In the genomic region with DNA sequence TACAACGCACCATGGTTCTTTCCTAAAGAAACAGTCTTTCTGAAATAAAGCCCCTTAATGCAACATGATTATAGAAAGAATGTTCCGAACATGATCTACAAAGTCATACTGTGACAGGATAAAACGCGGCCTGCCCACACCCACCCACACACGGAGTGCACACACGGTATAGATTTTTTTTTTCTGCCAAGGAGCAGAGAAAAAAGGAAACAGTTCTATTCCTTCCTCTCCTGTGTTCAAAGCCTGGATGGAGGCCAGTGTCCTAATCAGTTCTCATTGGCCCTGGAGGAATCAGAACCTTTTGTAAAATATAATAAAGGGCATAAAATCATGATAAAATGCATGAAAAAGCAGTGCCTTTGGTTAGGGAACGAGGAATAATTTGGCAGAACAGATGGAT, we compare ENCODE assay signal across 25 mouse cellular contexts.
"Had no signal": no experiment of that assay in that cellular context is flagged by ENCODE, and none has a peak within 500 bp of the region (broad histone marks: within the 10 kb centered on the region; RNA-seq: fewer than 3 reads in every experiment).

No protein-coding gene starts in this region.

- H3K27me3 ChIP-seq: heart, embryonic 12.5 days; hindbrain, embryonic 12.5 days; intestine, embryonic 15.5 days; limb, embryonic 13.5 days had no signal

- H3K4me1 ChIP-seq: heart, embryonic 10.5 days; heart, embryonic 12.5 days; hindbrain, embryonic 12.5 days; intestine, embryonic 15.5 days; limb, embryonic 13.5 days had no signal

- ATAC-seq: hindbrain, embryonic 16.5 days; inflammation-experienced regulatory T-cells, adult 6 months; intestine, embryonic 15.5 days; intestine, postnatal 0 days had no signal

- H3K9me3 ChIP-seq: heart, embryonic 10.5 days; heart, embryonic 12.5 days; hindbrain, embryonic 10.5 days; hindbrain, embryonic 12.5 days; intestine, embryonic 15.5 days; limb, embryonic 13.5 days had no signal

- H3K4me3 ChIP-seq: gastrocnemius, adult 2 months; heart, embryonic 10.5 days; heart, embryonic 12.5 days; hindbrain, embryonic 10.5 days; hindbrain, embryonic 12.5 days; intestine, embryonic 15.5 days; layer of hippocampus, adult 2 months; left cerebral cortex, adult 2 months; limb, embryonic 13.5 days had no signal

- H3K27ac ChIP-seq: gastrocnemius, adult 2 months; heart, embryonic 10.5 days; hindbrain, embryonic 10.5 days; hindbrain, embryonic 12.5 days; hindbrain, embryonic 14.5 days; intestine, embryonic 15.5 days; layer of hippocampus, adult 2 months; left cerebral cortex, adult 2 months; limb, embryonic 13.5 days had no signal

- H3K9ac ChIP-seq: heart, embryonic 12.5 days; hindbrain, embryonic 12.5 days; hindbrain, embryonic 14.5 days; intestine, embryonic 15.5 days; limb, embryonic 13.5 days had no signal

- H3K36me3 ChIP-seq: heart, embryonic 10.5 days; heart, embryonic 12.5 days; hindbrain, embryonic 10.5 days; hindbrain, embryonic 12.5 days; intestine, embryonic 15.5 days; limb, embryonic 13.5 days had no signal

- H3K4me2 ChIP-seq: heart, embryonic 12.5 days; hindbrain, embryonic 12.5 days; hindbrain, embryonic 14.5 days; intestine, embryonic 15.5 days; limb, embryonic 13.5 days; liver, embryonic 11.5 days had no signal

- DNase-seq: gastrocnemius, adult 2 months; gastrocnemius, postnatal 10 days; gastrocnemius, postnatal 25 days; heart, adult 18-20 months; heart, postnatal 10 days; heart, postnatal 4 days; kidney, adult 18-20 months; kidney, adult 8-10 months; kidney, postnatal 10 days; kidney, postnatal 25 days; kidney, postnatal 4 days; liver had no signal
